Mouse (Mus musculus): ENCODE results near the gene Haghl. TPM values are rescaled to one million over a fixed set of nuclear protein-coding genes. Genes with fewer than 3 reads are reported as not detected.
A peak's percentile ranks its signal among the peaks of the same experiment; 100 is the strongest.
"Not testable (repeated sequence)": the region's sequence is repeated elsewhere in the genome, so short reads cannot be mapped to it uniquely, and the experiment has no call there.

Gene Haghl
- polyA plus RNA-seq, 1 experiment, result 18.1 TPM

- no peak for TF ChIP-seq CTCF (IDR thresholded peaks at IDR 0.05; ENCODE audit: borderline replicate concordance, insufficient read depth, low read length)
- TF ChIP-seq POLR2A (IDR thresholded peaks at IDR 0.05; ENCODE audit: low read depth, low read length), result no peak
- H3K4me1 ChIP-seq (ENCODE audit: control insufficient read depth, insufficient read depth, low read length), result peaks cover 9% of the 10 kb centered on the region
- H3K4me3 ChIP-seq (ENCODE audit: insufficient read depth, low read length), result no peak overlapping the region
- H3K27ac ChIP-seq (ENCODE audit: insufficient read depth, low read length), result no peak overlapping the region
Observed at GRCm38 (mm10) chr17:25751446-25751845, 34.0 kb downstream of the Haghl start.

- peaks cover 3% of the 10 kb centered on the region; the same call in 1 of the 2 replicates for H3K4me1 ChIP-seq (ENCODE audit: control insufficient read depth, insufficient read depth, low read length)
- H3K4me3 ChIP-seq (ENCODE audit: insufficient read depth, low read length), result no peak overlapping the region
- H3K27ac ChIP-seq (ENCODE audit: insufficient read depth, low read length), result no peak overlapping the region
- TF ChIP-seq CTCF (IDR thresholded peaks at IDR 0.05; ENCODE audit: borderline replicate concordance, insufficient read depth, low read length) (no peak), POLR2A (IDR thresholded peaks at IDR 0.05; ENCODE audit: low read depth, low read length) (no peak)
Observed at GRCm38 (mm10) chr17:25749314-25749713, 36.2 kb downstream of the Haghl start.

GRCm38 (mm10) chr17:25748238-25748637 lies 37.2 kb downstream of the Haghl start:
- no peak overlapping the region for H3K4me3 ChIP-seq (ENCODE audit: insufficient read depth, low read length)
- no peak overlapping the region for H3K27ac ChIP-seq (ENCODE audit: insufficient read depth, low read length)
- peaks cover 3% of the 10 kb centered on the region; the same call in 1 of the 2 replicates for H3K4me1 ChIP-seq (ENCODE audit: control insufficient read depth, insufficient read depth, low read length)
- TF ChIP-seq CTCF (IDR thresholded peaks at IDR 0.05; ENCODE audit: borderline replicate concordance, insufficient read depth, low read length) (no peak), POLR2A (IDR thresholded peaks at IDR 0.05; ENCODE audit: low read depth, low read length) (no peak)

GRCm38 (mm10) chr17:25744311-25744710 lies 41.2 kb downstream of the Haghl start:
- Histone ChIP-seq H3K27ac (ENCODE audit: insufficient read depth, low read length) (no peak overlapping the region), H3K4me3 (ENCODE audit: insufficient read depth, low read length) (no peak overlapping the region), H3K4me1 (ENCODE audit: control insufficient read depth, insufficient read depth, low read length) (no peaks in the 10 kb centered on the region)
- no peak for TF ChIP-seq POLR2A (IDR thresholded peaks at IDR 0.05; ENCODE audit: low read depth, low read length)

- Histone ChIP-seq H3K4me1 (ENCODE audit: control insufficient read depth, insufficient read depth, low read length) (no peaks in the 10 kb centered on the region), H3K4me3 (ENCODE audit: insufficient read depth, low read length) (no peak overlapping the region)
- no peak for TF ChIP-seq POLR2A (IDR thresholded peaks at IDR 0.05; ENCODE audit: low read depth, low read length)
- no peak for TF ChIP-seq CTCF (IDR thresholded peaks at IDR 0.05; ENCODE audit: borderline replicate concordance, insufficient read depth, low read length)
Observed at GRCm38 (mm10) chr17:25743831-25744230, 41.6 kb downstream of the Haghl start.

GRCm38 (mm10) chr17:25741471-25741870 lies 44.0 kb downstream of the Haghl start:
- H3K4me3 ChIP-seq (ENCODE audit: insufficient read depth, low read length); H3K27ac ChIP-seq (ENCODE audit: insufficient read depth, low read length); H3K4me1 ChIP-seq (ENCODE audit: control insufficient read depth, insufficient read depth, low read length): not testable (repeated sequence)

More at GRCm38 (mm10) chr17:25743831-25744230, 41.6 kb downstream of the Haghl start:
- no peak overlapping the region for H3K27ac ChIP-seq (ENCODE audit: insufficient read depth, low read length)

GRCm38 (mm10) chr17:25738861-25739260 lies 46.6 kb downstream of the Haghl start:
- H3K4me3 ChIP-seq (ENCODE audit: insufficient read depth, low read length), result no peak overlapping the region
- H3K4me1 ChIP-seq (ENCODE audit: control insufficient read depth, insufficient read depth, low read length), result no peaks in the 10 kb centered on the region
- H3K27ac ChIP-seq (ENCODE audit: insufficient read depth, low read length), result no peak overlapping the region
- TF ChIP-seq CTCF (IDR thresholded peaks at IDR 0.05; ENCODE audit: borderline replicate concordance, insufficient read depth, low read length) (no peak), POLR2A (IDR thresholded peaks at IDR 0.05; ENCODE audit: low read depth, low read length) (no peak)

- TF ChIP-seq POLR2A (IDR thresholded peaks at IDR 0.05; ENCODE audit: low read depth, low read length) (no peak), CTCF (IDR thresholded peaks at IDR 0.05; ENCODE audit: borderline replicate concordance, insufficient read depth, low read length) (no peak)
- Histone ChIP-seq H3K4me1 (ENCODE audit: control insufficient read depth, insufficient read depth, low read length) (no peaks in the 10 kb centered on the region), H3K4me3 (ENCODE audit: insufficient read depth, low read length) (no peak within 1 kb of the TSS), H3K27ac (ENCODE audit: insufficient read depth, low read length) (no peak within 1 kb of the TSS)
Observed at GRCm38 (mm10) chr17:25735745-25736144, 49.7 kb downstream of the Haghl start, which contains the start of gene Mslnl. Mslnl (plus strand) TSS chr17:25736042.

GRCm38 (mm10) chr17:25735246-25735645 lies 50.2 kb downstream of the Haghl start:
- no peaks in the 10 kb centered on the region for H3K4me1 ChIP-seq (ENCODE audit: control insufficient read depth, insufficient read depth, low read length)
- TF ChIP-seq CTCF (IDR thresholded peaks at IDR 0.05; ENCODE audit: borderline replicate concordance, insufficient read depth, low read length) (no peak), POLR2A (IDR thresholded peaks at IDR 0.05; ENCODE audit: low read depth, low read length) (no peak)
- H3K27ac ChIP-seq (ENCODE audit: insufficient read depth, low read length), result no peak overlapping the region
- H3K4me3 ChIP-seq (ENCODE audit: insufficient read depth, low read length), result no peak overlapping the region

- Histone ChIP-seq H3K4me3 (ENCODE audit: insufficient read depth, low read length) (no peak overlapping the region), H3K4me1 (ENCODE audit: control insufficient read depth, insufficient read depth, low read length) (no peaks in the 10 kb centered on the region)
- TF ChIP-seq POLR2A (IDR thresholded peaks at IDR 0.05; ENCODE audit: low read depth, low read length), result no peak
- TF ChIP-seq CTCF (IDR thresholded peaks at IDR 0.05; ENCODE audit: borderline replicate concordance, insufficient read depth, low read length), result peak; percentile 78
Observed at GRCm38 (mm10) chr17:25732082-25732481, 53.4 kb downstream of the Haghl start.

More at GRCm38 (mm10) chr17:25732082-25732481, 53.4 kb downstream of the Haghl start:
- H3K27ac ChIP-seq (ENCODE audit: insufficient read depth, low read length), result no peak overlapping the region

Other genes starting within 250 kb of the Haghl start
- gene Sox8, start 215.0 kb downstream of the Haghl start, polyA plus RNA-seq (2011; ENCODE audit: insufficient read length, low read depth, missing spikeins), result 0.27 and 0.28 TPM in 2 replicates
- 15.2 and 19.2 TPM in 2 replicates for gene Lmf1, start 206.6 kb downstream of the Haghl start, polyA plus RNA-seq (2011; ENCODE audit: insufficient read length, low read depth, missing spikeins)
- gene Gng13, start 68.5 kb downstream of the Haghl start, polyA plus RNA-seq (2011; ENCODE audit: insufficient read length, low read depth, missing spikeins), result not detected in 2 replicates
- gene Chtf18, start 58.3 kb downstream of the Haghl start, polyA plus RNA-seq (2011; ENCODE audit: insufficient read length, low read depth, missing spikeins), result 9.0 and 10.7 TPM in 2 replicates
- 10.0 and 13.0 TPM in 2 replicates for gene Rpusd1, start 58.0 kb downstream of the Haghl start, polyA plus RNA-seq (2011; ENCODE audit: insufficient read length, low read depth, missing spikeins)
- gene Mslnl, start 49.6 kb downstream of the Haghl start, polyA plus RNA-seq (2011; ENCODE audit: insufficient read length, low read depth, missing spikeins), result not detected in 2 replicates
- 2.3 and 3.3 TPM in 2 replicates for gene Msln, start 31.3 kb downstream of the Haghl start, polyA plus RNA-seq (2011; ENCODE audit: insufficient read length, low read depth, missing spikeins)
- gene Narfl, start 11.9 kb downstream of the Haghl start, polyA plus RNA-seq (2011; ENCODE audit: insufficient read length, low read depth, missing spikeins), result 14.6 and 20.3 TPM in 2 replicates
- gene Ccdc78, start 907 bp upstream of the Haghl start, polyA plus RNA-seq (2011; ENCODE audit: insufficient read length, low read depth, missing spikeins), result not detected in 2 replicates
- 25.4 and 26.4 TPM in 2 replicates for gene Fam173a, start 7.2 kb upstream of the Haghl start, polyA plus RNA-seq (2011; ENCODE audit: insufficient read length, low read depth, missing spikeins)
- 2.0 TPM in 1 of 2 replicates, not detected in the other for gene AC134908.4, start 10.0 kb upstream of the Haghl start, polyA plus RNA-seq (2011; ENCODE audit: insufficient read length, low read depth, missing spikeins)
- 24.8 and 33.5 TPM in 2 replicates for gene Metrn, start 11.5 kb upstream of the Haghl start, polyA plus RNA-seq (2011; ENCODE audit: insufficient read length, low read depth, missing spikeins)
- 4.1 and 4.7 TPM in 2 replicates for gene Fbxl16, start 23.4 kb upstream of the Haghl start, polyA plus RNA-seq (2011; ENCODE audit: insufficient read length, low read depth, missing spikeins)
- 13.0 and 14.5 TPM in 2 replicates for gene Wdr24, start 38.0 kb upstream of the Haghl start, polyA plus RNA-seq (2011; ENCODE audit: insufficient read length, low read depth, missing spikeins)
- 24.4 and 27.9 TPM in 2 replicates for gene Jmjd8, start 43.2 kb upstream of the Haghl start, polyA plus RNA-seq (2011; ENCODE audit: insufficient read length, low read depth, missing spikeins)
- 115 and 118 TPM in 2 replicates for gene Stub1, start 47.7 kb upstream of the Haghl start, polyA plus RNA-seq (2011; ENCODE audit: insufficient read length, low read depth, missing spikeins)
- 1.8 and 2.1 TPM in 2 replicates for gene Rhbdl1, start 51.6 kb upstream of the Haghl start, polyA plus RNA-seq (2011; ENCODE audit: insufficient read length, low read depth, missing spikeins)
- gene Gm20683, start 56.1 kb upstream of the Haghl start, polyA plus RNA-seq (2011; ENCODE audit: insufficient read length, low read depth, missing spikeins), result 0.63 TPM in 1 of 2 replicates, not detected in the other
- gene Rhot2, start 59.2 kb upstream of the Haghl start, polyA plus RNA-seq (2011; ENCODE audit: insufficient read length, low read depth, missing spikeins), result 21.0 and 29.7 TPM in 2 replicates
- 5.9 and 11.4 TPM in 2 replicates for gene Wdr90, start 75.8 kb upstream of the Haghl start, polyA plus RNA-seq (2011; ENCODE audit: insufficient read length, low read depth, missing spikeins)
- 7.1 and 9.8 TPM in 2 replicates for gene Mcrip2, start 83.1 kb upstream of the Haghl start, polyA plus RNA-seq (2011; ENCODE audit: insufficient read length, low read depth, missing spikeins)
- gene Mettl26, start 89.4 kb upstream of the Haghl start, polyA plus RNA-seq (2011; ENCODE audit: insufficient read length, low read depth, missing spikeins), result 14.4 and 19.7 TPM in 2 replicates
- gene Wfikkn1, start 95.2 kb upstream of the Haghl start, polyA plus RNA-seq (2011; ENCODE audit: insufficient read length, low read depth, missing spikeins), result 0.38 and 0.83 TPM in 2 replicates
- gene Rab40c, start 134.1 kb upstream of the Haghl start, polyA plus RNA-seq (2011; ENCODE audit: insufficient read length, low read depth, missing spikeins), result 21.5 and 23.9 TPM in 2 replicates
- gene Pigq, start 159.3 kb upstream of the Haghl start, polyA plus RNA-seq (2011; ENCODE audit: insufficient read length, low read depth, missing spikeins), result 47.8 and 48.0 TPM in 2 replicates
- not detected in 2 replicates for gene Nhlrc4, start 159.3 kb upstream of the Haghl start, polyA plus RNA-seq (2011; ENCODE audit: insufficient read length, low read depth, missing spikeins)
- not detected in 2 replicates for gene A930017K11Rik, start 166.9 kb upstream of the Haghl start, polyA plus RNA-seq (2011; ENCODE audit: insufficient read length, low read depth, missing spikeins)
- 10.1 and 10.9 TPM in 2 replicates for gene Capn15, start 200.1 kb upstream of the Haghl start, polyA plus RNA-seq (2011; ENCODE audit: insufficient read length, low read depth, missing spikeins)

Measured in embryonic fibroblast, embryonic 13.5 days (primary cell).